Mouse (Mus musculus): ENCODE data around the gene Unc93a2. TPM values are rescaled to one million over a fixed set of nuclear protein-coding genes. Genes with fewer than 3 reads are reported as not detected.
"Not testable (repeated sequence)": the region's sequence is repeated elsewhere in the genome, so short reads cannot be mapped to it uniquely, and the experiment has no call there.

Gene Unc93a2
- not detected in 2 replicates for polyA plus RNA-seq (2015; fragmentation: Nextera tagmentation; extraction: Ambion mirVana)

- not testable (repeated sequence) for H3K27me3 ChIP-seq; H3K27ac ChIP-seq (replicated peaks); H3K4me3 ChIP-seq; H3K9ac ChIP-seq; H3K36me3 ChIP-seq; H3K4me2 ChIP-seq; ATAC-seq (ENCODE audit: low read depth); H3K9me3 ChIP-seq; H3K4me1 ChIP-seq (replicated peaks)
- WGBS, result 83% methylated on average over 3 of the region's 3 CpGs
Measured at GRCm38 (mm10) chr17:7385364-7385763, at the start of gene Unc93a2. Unc93a2 (minus strand) TSS chr17:7385464.

GRCm38 (mm10) chr17:7434121-7434520, 48.9 kb upstream of the Unc93a2 start:
- not testable (repeated sequence) for H3K4me1 ChIP-seq (replicated peaks); H3K4me3 ChIP-seq; H3K36me3 ChIP-seq; H3K9me3 ChIP-seq; H3K9ac ChIP-seq; ATAC-seq (ENCODE audit: low read depth); H3K27me3 ChIP-seq; H3K4me2 ChIP-seq; H3K27ac ChIP-seq (replicated peaks)
- WGBS, result 89% methylated on average over 4 of the region's 4 CpGs

- H3K27ac ChIP-seq (replicated peaks); H3K4me1 ChIP-seq (replicated peaks); ATAC-seq (ENCODE audit: low read depth); H3K9me3 ChIP-seq; H3K4me2 ChIP-seq; H3K9ac ChIP-seq; H3K36me3 ChIP-seq; H3K27me3 ChIP-seq; H3K4me3 ChIP-seq: not testable (repeated sequence)
- WGBS, result 78% methylated on average over 4 of the region's 4 CpGs
Measured at GRCm38 (mm10) chr17:7430210-7430631, 45.0 kb upstream of the Unc93a2 start.

DNA sequence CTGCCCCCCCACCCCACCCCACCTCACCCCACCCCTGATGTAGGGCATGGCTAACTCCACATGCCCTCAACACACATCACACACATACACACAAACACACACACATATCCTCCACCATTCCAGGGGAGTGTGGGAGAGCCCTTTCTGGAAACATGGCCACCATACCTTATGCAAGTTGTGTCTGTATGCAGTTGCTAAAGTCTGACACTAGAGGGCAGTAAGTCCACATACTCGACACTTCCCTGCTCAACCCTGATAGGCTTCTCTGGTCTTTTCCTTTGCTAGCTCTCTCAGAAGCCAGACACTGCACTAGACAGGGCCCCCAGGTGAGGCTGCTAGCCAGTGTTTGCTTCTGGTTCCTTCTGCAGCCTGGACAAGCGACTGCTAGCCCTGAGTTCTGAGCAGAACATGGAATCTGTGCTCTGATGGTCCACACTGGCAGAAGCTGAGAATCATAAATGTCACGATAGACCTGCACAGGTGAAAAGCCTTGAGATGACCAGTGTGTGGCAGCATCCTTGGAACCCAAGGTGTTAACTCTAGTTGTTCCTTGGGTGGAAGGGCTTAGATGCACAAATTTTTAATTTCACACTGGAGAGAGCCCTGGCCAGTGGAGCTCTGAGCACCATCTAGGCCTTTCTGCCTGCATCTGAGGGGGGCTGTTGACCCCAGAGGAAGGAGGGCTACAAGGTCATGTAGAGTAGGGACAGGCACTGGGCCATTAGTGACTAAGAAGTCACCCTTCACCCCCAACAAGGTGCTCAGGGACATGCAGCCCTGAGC, 35.1 kb upstream of the Unc93a2 start:
- not testable (repeated sequence) for H3K9ac ChIP-seq; H3K4me1 ChIP-seq (replicated peaks); H3K9me3 ChIP-seq; H3K27ac ChIP-seq (replicated peaks); H3K27me3 ChIP-seq; H3K4me3 ChIP-seq; H3K36me3 ChIP-seq; H3K4me2 ChIP-seq
- peak; percentile 94 for ATAC-seq (ENCODE audit: low read depth)
- WGBS, result 13% methylated on average over 2 of the region's 3 CpGs

- H3K9ac ChIP-seq; H3K4me1 ChIP-seq (replicated peaks); H3K4me3 ChIP-seq; H3K27me3 ChIP-seq; H3K27ac ChIP-seq (replicated peaks); H3K4me2 ChIP-seq; H3K36me3 ChIP-seq; ATAC-seq (ENCODE audit: low read depth); H3K9me3 ChIP-seq: not testable (repeated sequence)
- 73% methylated on average over 7 of the region's 9 CpGs for WGBS
Measured at GRCm38 (mm10) chr17:7414601-7415310, 29.5 kb upstream of the Unc93a2 start.

DNA sequence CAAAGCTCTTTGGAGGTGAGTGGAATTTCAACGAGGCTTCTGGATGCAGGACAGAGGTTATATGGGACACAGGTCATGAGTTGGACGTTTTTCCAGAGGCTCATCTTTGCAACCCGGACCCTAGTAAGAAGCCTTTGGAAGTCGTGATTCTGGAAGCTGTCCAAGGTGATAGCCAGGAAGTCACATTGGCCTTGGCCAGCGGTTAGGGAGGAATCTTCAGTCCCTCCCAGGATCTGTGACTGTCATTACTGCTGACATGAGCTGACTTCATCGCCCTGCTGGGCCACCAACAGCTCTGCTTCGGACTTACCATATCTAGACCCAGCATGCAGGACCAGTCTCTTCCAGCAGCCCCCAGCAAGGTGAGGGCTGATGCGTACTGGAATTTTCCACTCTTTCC, 28.1 kb upstream of the Unc93a2 start:
- H3K4me2 ChIP-seq; H3K9ac ChIP-seq; H3K36me3 ChIP-seq; ATAC-seq (ENCODE audit: low read depth); H3K4me1 ChIP-seq (replicated peaks); H3K9me3 ChIP-seq; H3K27ac ChIP-seq (replicated peaks); H3K4me3 ChIP-seq; H3K27me3 ChIP-seq: not testable (repeated sequence)
- 86% methylated on average over 8 of the region's 8 CpGs for WGBS

DNA sequence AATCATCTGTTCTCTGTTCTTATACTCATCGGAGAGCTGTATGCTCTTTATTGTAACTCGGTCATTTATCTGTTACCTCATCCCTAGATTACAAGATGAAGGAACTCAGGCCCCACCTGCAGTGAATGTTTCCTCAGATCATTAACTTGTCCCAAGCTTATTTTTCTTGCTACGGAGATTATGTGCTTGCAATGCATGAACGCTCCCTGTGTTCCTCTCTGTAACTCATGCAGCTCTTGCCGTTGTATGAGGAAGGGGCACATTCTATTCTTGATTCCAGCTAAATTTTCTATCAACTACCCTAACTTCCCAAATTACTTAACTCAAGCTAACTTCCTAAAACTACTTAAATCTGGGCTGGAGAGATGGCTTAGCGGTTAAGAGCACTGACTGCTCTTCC, 14.5 kb upstream of the Unc93a2 start:
- H3K4me2 ChIP-seq; H3K9me3 ChIP-seq; H3K36me3 ChIP-seq; ATAC-seq (ENCODE audit: low read depth); H3K27me3 ChIP-seq; H3K9ac ChIP-seq; H3K27ac ChIP-seq (replicated peaks); H3K4me3 ChIP-seq; H3K4me1 ChIP-seq (replicated peaks): not testable (repeated sequence)
- WGBS, result 88% methylated on average over 6 of the region's 6 CpGs

GRCm38 (mm10) chr17:7398198-7398847, 13.1 kb upstream of the Unc93a2 start:
- H3K9ac ChIP-seq; H3K27me3 ChIP-seq; ATAC-seq (ENCODE audit: low read depth); H3K36me3 ChIP-seq; H3K4me1 ChIP-seq (replicated peaks); H3K4me2 ChIP-seq; H3K9me3 ChIP-seq; H3K4me3 ChIP-seq; H3K27ac ChIP-seq (replicated peaks): not testable (repeated sequence)
- WGBS, result 91% methylated on average over 6 of the region's 6 CpGs

DNA sequence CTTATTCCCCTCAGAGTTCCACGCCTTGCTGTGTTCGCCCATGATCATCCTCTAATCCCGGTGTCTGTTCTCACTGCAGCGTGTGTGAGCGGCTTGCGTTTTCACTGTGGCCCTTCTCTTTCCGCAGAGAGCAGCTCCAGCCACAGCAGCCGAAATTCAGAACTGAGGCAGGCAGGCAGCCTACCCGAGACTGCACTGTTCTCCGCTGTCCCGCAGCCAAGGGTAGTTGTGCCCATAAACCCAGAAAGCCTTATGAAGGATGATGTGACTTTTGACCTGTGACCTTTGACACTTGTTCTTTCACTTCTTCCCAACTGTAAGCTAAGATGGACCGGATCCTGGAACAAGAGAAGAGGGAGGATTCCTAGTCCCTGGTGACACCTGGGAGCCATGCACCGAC, 11.8 kb upstream of the Unc93a2 start:
- not testable (repeated sequence) for H3K4me1 ChIP-seq (replicated peaks); H3K36me3 ChIP-seq; H3K9ac ChIP-seq; H3K4me2 ChIP-seq; ATAC-seq (ENCODE audit: low read depth); H3K9me3 ChIP-seq; H3K27ac ChIP-seq (replicated peaks); H3K4me3 ChIP-seq; H3K27me3 ChIP-seq
- 89% methylated on average over 13 of the region's 13 CpGs for WGBS

GRCm38 (mm10) chr17:7396288-7396687, 11.0 kb upstream of the Unc93a2 start:
- ATAC-seq (ENCODE audit: low read depth); H3K36me3 ChIP-seq: not testable (repeated sequence)
- WGBS, result no CpG with 5 or more reads among the region's 2 CpGs

GRCm38 (mm10) chr17:7395671-7396070, 10.4 kb upstream of the Unc93a2 start:
- not testable (repeated sequence) for H3K36me3 ChIP-seq; H3K27ac ChIP-seq (replicated peaks); H3K4me2 ChIP-seq; ATAC-seq (ENCODE audit: low read depth); H3K27me3 ChIP-seq; H3K4me1 ChIP-seq (replicated peaks); H3K4me3 ChIP-seq; H3K9me3 ChIP-seq; H3K9ac ChIP-seq
- 90% methylated on average over 8 of the region's 8 CpGs for WGBS

More at GRCm38 (mm10) chr17:7396288-7396687, 11.0 kb upstream of the Unc93a2 start:
- H3K4me2 ChIP-seq; H3K9ac ChIP-seq; H3K27me3 ChIP-seq; H3K27ac ChIP-seq (replicated peaks); H3K4me3 ChIP-seq; H3K9me3 ChIP-seq; H3K4me1 ChIP-seq (replicated peaks): not testable (repeated sequence)

DNA sequence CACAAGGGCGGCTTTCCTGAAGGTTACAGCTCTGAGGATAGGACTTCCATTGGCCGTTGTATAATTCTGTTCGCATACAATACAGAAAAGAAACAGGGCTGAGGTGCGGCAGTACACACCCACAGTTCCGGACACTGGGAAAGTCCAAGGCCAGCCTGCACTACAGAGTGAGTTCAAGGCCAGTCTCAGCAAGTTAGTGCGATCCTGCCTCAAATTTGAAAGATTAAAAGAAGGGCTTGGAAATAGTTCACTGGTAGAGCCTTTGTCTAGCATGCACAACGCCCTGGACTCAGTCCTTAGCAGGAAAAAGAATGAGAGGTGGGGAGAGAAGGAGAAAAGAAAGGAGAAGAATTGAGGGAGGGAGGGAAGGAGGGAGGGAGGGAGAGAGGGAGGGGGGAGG, 9.9 kb upstream of the Unc93a2 start:
- H3K9me3 ChIP-seq; H3K36me3 ChIP-seq; H3K27me3 ChIP-seq; H3K4me3 ChIP-seq; H3K27ac ChIP-seq (replicated peaks); H3K9ac ChIP-seq; ATAC-seq (ENCODE audit: low read depth); H3K4me1 ChIP-seq (replicated peaks); H3K4me2 ChIP-seq: not testable (repeated sequence)
- WGBS, result 88% methylated on average over 7 of the region's 7 CpGs
